Mouse (Mus musculus) kidney, adult 2 months (tissue): ENCODE results near the gene Gm11232. TPM values are rescaled to one million over a fixed set of nuclear protein-coding genes. Genes with fewer than 3 reads are reported as not detected.

Source experiments
- DNase-seq: peaks from one replicate; pipeline ENCODE4 v3.0.0; 2021
- H3K27ac ChIP-seq: fragments of 200-500 bp; 2 replicates; pipeline ENCODE4 v1.5.1; 2012; ENCODE audit warnings: low read depth, low read length, control low read depth, inconsistent platforms; ENCODE audit not compliant: insufficient read depth
- H3K27me3 ChIP-seq: fragments of 200-500 bp; replicated peaks from 2 replicates; pipeline ENCODE4 v1.6.1; 2012; ENCODE audit warnings: mild to moderate bottlenecking, moderate library complexity, low read length, inconsistent platforms; ENCODE audit not compliant: control insufficient read depth, insufficient read depth
- H3K36me3 ChIP-seq: fragments of 200-500 bp; 2 replicates; pipeline ENCODE4 v1.6.1; 2012; ENCODE audit warnings: mild to moderate bottlenecking, moderate library complexity, low read length, inconsistent platforms; ENCODE audit not compliant: control insufficient read depth, insufficient read depth
- H3K4me1 ChIP-seq: fragments of 200-500 bp; 2 replicates; pipeline ENCODE4 v1.6.1; 2011; ENCODE audit warnings: low read length; ENCODE audit not compliant: control insufficient read depth, insufficient read depth
- H3K4me3 ChIP-seq: fragments of 200-500 bp; 2 replicates; pipeline ENCODE4 v1.5.1; 2011; ENCODE audit warnings: mild to moderate bottlenecking, low read depth, low read length, control low read depth; ENCODE audit not compliant: insufficient read depth
- CTCF ChIP-seq: fragments of 200-500 bp; conservative IDR thresholded peaks from 2 replicates; pipeline ENCODE4 v1.5.1; 2011; ENCODE audit warnings: low read depth, mild to moderate bottlenecking, control low read depth, low read length, moderate library complexity, mixed read lengths; ENCODE audit not compliant: insufficient read depth, insufficient read length
- POLR2A ChIP-seq: fragments of 200-500 bp; IDR thresholded peaks from one replicate; pipeline ENCODE4 v1.6.1; 2011; ENCODE audit warnings: low read depth, low read length, control low read depth
- WGBS: fragments of 180-500 bp; shearing (Covaris S2); methylation state at CpG from one replicate; pipeline ENCODE4 v1.1.7; 2018; 5-methylcytosine and 5-hydroxymethylcytosine counted together
- polyA plus RNA-seq: library from polyadenylated mRNA; depleted of rRNA; stranded (reverse); fragments of >200 nt; gene quantifications from 2 replicates; pipeline ENCODE4 v1.2.3, GENCODE M21; 2012

The Gm11232 gene
- polyA plus RNA-seq, 1 experiment, result not detected

- DNase-seq, result no peak
- no peak overlapping the region for H3K4me3 ChIP-seq
- no peaks in the 10 kb centered on the region for H3K36me3 ChIP-seq
- TF ChIP-seq CTCF, result no peak
- TF ChIP-seq POLR2A, result no peak
- no peak overlapping the region for H3K27ac ChIP-seq
- no peaks in the 10 kb centered on the region for H3K27me3 ChIP-seq
- no peaks in the 10 kb centered on the region for H3K4me1 ChIP-seq
Measured at GRCm38 (mm10) chr4:71729401-71729800, 28.4 kb downstream of the Gm11232 start.

DNA sequence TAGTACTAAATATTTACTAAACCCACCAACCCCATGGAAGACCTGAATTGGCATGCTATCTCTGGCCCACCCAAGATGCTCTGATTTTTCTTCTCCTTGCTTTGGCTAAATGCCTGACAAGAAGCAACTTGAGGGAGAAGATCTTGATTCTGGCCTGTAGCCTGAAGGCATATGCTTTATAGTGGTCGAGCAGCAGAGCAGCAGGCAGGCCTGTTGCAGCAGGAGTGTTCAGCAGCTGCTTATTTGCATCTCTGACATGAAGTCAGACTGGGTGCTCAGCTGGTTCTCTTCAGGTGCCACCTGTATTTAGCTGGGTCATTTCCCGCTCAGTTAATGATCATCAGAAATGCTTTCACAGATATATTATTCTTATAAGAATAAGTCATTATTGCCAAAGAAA is 30.2 kb downstream of the Gm11232 start:
- no peak overlapping the region for H3K27ac ChIP-seq
- WGBS, result 60% methylated on average over 2 of the region's 2 CpGs
- H3K27me3 ChIP-seq, result no peaks in the 10 kb centered on the region
- TF ChIP-seq POLR2A, result no peak
- TF ChIP-seq CTCF, result no peak
- H3K4me3 ChIP-seq, result no peak overlapping the region
- no peaks in the 10 kb centered on the region for H3K36me3 ChIP-seq
- no peak for DNase-seq
- H3K4me1 ChIP-seq, result no peaks in the 10 kb centered on the region

DNA sequence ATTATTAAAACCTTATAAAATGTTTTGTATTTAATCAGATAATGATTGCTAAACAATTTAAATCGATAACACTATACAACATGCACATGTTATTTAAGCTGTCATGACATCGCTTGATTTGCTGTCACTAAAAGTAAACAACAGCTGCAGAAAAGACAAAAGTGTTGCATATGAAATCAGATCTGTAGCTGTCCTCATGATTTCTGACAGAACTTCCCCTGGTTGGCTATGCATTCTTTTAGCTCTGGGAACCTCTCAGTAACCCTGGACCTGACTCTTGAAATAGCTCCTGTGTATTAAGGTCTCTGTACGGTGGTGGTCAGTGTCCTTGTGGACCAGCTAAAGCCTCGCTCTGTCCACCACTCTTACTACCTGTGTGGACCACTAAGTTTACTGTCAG is 30.7 kb downstream of the Gm11232 start:
- 86% methylated on average over 4 of the region's 4 CpGs for WGBS
- no peaks in the 10 kb centered on the region for H3K36me3 ChIP-seq
- DNase-seq, result no peak
- TF ChIP-seq POLR2A (no peak), CTCF (no peak)
- no peak overlapping the region for H3K27ac ChIP-seq
- H3K4me1 ChIP-seq, result no peaks in the 10 kb centered on the region
- no peak overlapping the region for H3K4me3 ChIP-seq
- no peaks in the 10 kb centered on the region for H3K27me3 ChIP-seq

DNA sequence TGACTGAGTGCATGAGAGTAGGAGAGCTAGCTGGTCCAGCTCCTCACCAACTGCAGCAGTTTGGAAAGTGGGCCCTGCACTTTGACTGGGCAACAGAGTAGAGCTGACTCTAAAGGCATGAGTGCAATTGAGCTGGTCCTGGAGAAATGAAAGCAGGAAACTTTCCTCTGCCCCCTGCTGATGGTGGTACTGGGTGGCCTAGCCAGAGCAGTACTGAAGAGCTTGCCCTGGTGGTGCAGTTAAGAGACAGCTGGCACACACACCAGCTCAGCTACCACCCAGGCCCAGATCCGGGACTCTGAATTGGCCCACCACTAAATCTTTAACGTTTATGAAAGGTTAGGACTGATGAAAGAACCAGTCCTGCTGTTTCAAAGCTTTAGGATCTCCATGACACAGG is 31.9 kb downstream of the Gm11232 start:
- Histone ChIP-seq H3K4me3 (no peak overlapping the region), H3K4me1 (no peaks in the 10 kb centered on the region), H3K27me3 (no peaks in the 10 kb centered on the region), H3K36me3 (no peaks in the 10 kb centered on the region), H3K27ac (no peak overlapping the region)
- TF ChIP-seq CTCF (no peak), POLR2A (no peak)
- 53% methylated on average over 2 of the region's 2 CpGs for WGBS
- DNase-seq, result no peak
